8 mouse cellular contexts compared by ENCODE assay signal in the genomic region with DNA sequence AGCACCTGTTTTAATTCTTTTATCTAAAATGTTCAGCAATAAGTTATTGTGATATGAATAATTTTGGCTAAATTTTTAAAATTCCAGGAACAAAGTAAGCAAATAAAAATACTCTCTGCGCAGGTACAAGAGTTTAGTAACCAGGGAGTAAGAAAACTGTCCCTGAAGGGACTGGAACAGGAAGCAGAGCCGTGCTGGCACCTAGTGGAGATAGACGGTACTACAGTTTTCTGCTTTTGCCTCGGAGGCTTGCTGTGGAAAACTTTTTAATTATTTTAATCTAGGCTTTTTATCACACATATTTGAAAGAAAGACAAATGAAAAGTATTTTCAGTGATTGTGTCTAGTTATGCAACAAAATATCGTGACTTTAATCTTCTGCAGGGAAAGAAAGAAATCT.
DNase-seq lines count a peak whose midpoint lies in the region; ATAC-seq and TF ChIP-seq lines count a peak whose summit lies in the region.
"Had no signal": no experiment of that assay in that cellular context is flagged by ENCODE, and none has a peak within 500 bp of the region (broad histone marks: within the 10 kb centered on the region; RNA-seq: fewer than 3 reads in every experiment).

No protein-coding gene starts in this region.

- H3K4me3 ChIP-seq in midbrain, embryonic 10.5 days = no peak overlapping the region
- no peak overlapping the region for H3K4me3 ChIP-seq in midbrain, embryonic 16.5 days (ENCODE audit: low read depth, low read length)
- H3K4me3 ChIP-seq: hindbrain, embryonic 15.5 days had no signal

- in situ Hi-C loops in Patski (cut with MboI; ENCODE audit: low pct_unique_long_range_greater_than_20kb) = loop anchor here (5.0 kb wide), 2 partner anchors 201 to 304 kb away; no protein-coding TSS in a partner anchor

- no peak overlapping the region for H3K4me2 ChIP-seq in midbrain, embryonic 16.5 days (ENCODE audit: low read length)
- H3K4me2 ChIP-seq: hindbrain, embryonic 15.5 days had no signal

- no peak for ATAC-seq in midbrain, embryonic 16.5 days
- no peak for ATAC-seq in Patski

- POLR2A ChIA-PET in Patski (lab: Charles Lee) = no interaction called here

- TF ChIP-seq CTCF in Patski (IDR thresholded peaks at IDR 0.05) = peak; percentile 89

- no peak overlapping the region for H3K27ac ChIP-seq in midbrain, embryonic 10.5 days (replicated peaks)
- no peak overlapping the region for H3K27ac ChIP-seq in midbrain, embryonic 16.5 days (ENCODE audit: low read length)
- H3K27ac ChIP-seq: hindbrain, embryonic 15.5 days had no signal

- WGBS in midbrain, embryonic 10.5 days = 13% methylated on average over 5 of the region's 5 CpGs
- 11% methylated on average over 5 of the region's 5 CpGs for WGBS in midbrain, embryonic 16.5 days

- H3K4me1 ChIP-seq in midbrain, embryonic 10.5 days = peaks cover 9% of the 10 kb centered on the region
- no peaks in the 10 kb centered on the region for H3K4me1 ChIP-seq in midbrain, embryonic 16.5 days (ENCODE audit: control insufficient read depth, insufficient read depth, low read length)
- H3K4me1 ChIP-seq: hindbrain, embryonic 15.5 days had no signal

- peak; percentile 55 for DNase-seq in midbrain, embryonic 10.5 days (ENCODE audit: low spot score)
- DNase-seq in Patski (ENCODE audit: low read depth, low spot score) = peak; percentile 3
- DNase-seq in cerebellum, adult 9-10 months = peak; percentile 23
- DNase-seq in heart, postnatal 36 days = peak; percentile 34 to 61
- DNase-seq in left cerebral cortex, postnatal 14 days (ENCODE audit: low spot score in 2 of 2) = peak; percentile 40 to 84
- DNase-seq in right cerebral cortex, adult 18-20 months = peak; percentile 34

- intact Hi-C loops in heart, postnatal 36 days (cut with DNase I) = loop anchor here (5.0 kb wide), 3 partner anchors 196 to 929 kb away; no protein-coding TSS in a partner anchor
- intact Hi-C loops in left cerebral cortex, postnatal 14 days (cut with DNase I) = loop anchor here (5.0 to 10.0 kb wide), 2 partner anchors 199 to 304 kb away; no protein-coding TSS in a partner anchor

- H3K9me3 ChIP-seq in midbrain, embryonic 10.5 days (replicated peaks) = no peaks in the 10 kb centered on the region
- H3K9me3 ChIP-seq in midbrain, embryonic 16.5 days (replicated peaks; ENCODE audit: control insufficient read depth, low read length, poor library complexity, severe bottlenecking) = no peaks in the 10 kb centered on the region
- H3K9me3 ChIP-seq: hindbrain, embryonic 15.5 days had no signal

- H3K27me3 ChIP-seq in midbrain, embryonic 10.5 days (ENCODE audit: low read depth, poor library complexity, severe bottlenecking) = peaks cover 41% of the 10 kb centered on the region
- peaks cover 4% of the 10 kb centered on the region for H3K27me3 ChIP-seq in midbrain, embryonic 16.5 days (ENCODE audit: control insufficient read depth, insufficient read depth, low read depth, low read length)
- peaks cover 20% of the 10 kb centered on the region for H3K27me3 ChIP-seq in Patski

- CTCF ChIA-PET in Patski (lab: Charles Lee) = interaction anchor here (1.7 kb wide), 2 partner anchors 290 to 305 kb away, joined by 5 to 9 read pairs; no protein-coding TSS in a partner anchor

- no peaks in the 10 kb centered on the region for H3K36me3 ChIP-seq in midbrain, embryonic 10.5 days
- H3K36me3 ChIP-seq in midbrain, embryonic 16.5 days (ENCODE audit: control insufficient read depth, insufficient read depth, low read length) = no peaks in the 10 kb centered on the region
- H3K36me3 ChIP-seq: hindbrain, embryonic 15.5 days had no signal

- H3K9ac ChIP-seq in midbrain, embryonic 16.5 days (ENCODE audit: low read depth, low read length) = no peak overlapping the region
- H3K9ac ChIP-seq: hindbrain, embryonic 15.5 days had no signal

Comparison
In these comparisons a context has a peak if more than half of its experiments do, and no peak if none do; other contexts are left out.
1. DNase-seq: peak in every context shown above with its lines; median percentile 62 in left cerebral cortex, postnatal 14 days; 55 in midbrain, embryonic 10.5 days; 48 in heart, postnatal 36 days; 34 in right cerebral cortex, adult 18-20 months; 23 in cerebellum, adult 9-10 months; 3 in Patski.